Mouse (Mus musculus) stomach, postnatal 0 days (tissue): ENCODE data around the gene Gm36028.

Source experiments
- CTCF ChIP-seq: IDR thresholded peaks from 2 replicates; pipeline ENCODE4 v1.5.1; 2016; ENCODE audit warnings: antibody characterized with exemption, low read depth, mild to moderate bottlenecking, moderate library complexity
- EP300 ChIP-seq: optimal IDR thresholded peaks from 2 replicates; pipeline ENCODE3; 2016; ENCODE audit warnings: antibody characterized with exemption

GRCm38 (mm10) chr16:37831041-37831440 lies 29.9 kb downstream of the Gm36028 start:
- TF ChIP-seq CTCF (no peak), EP300 (no peak)
